Comparison of ENCODE assay signal across 19 mouse cellular contexts in the genomic region with DNA sequence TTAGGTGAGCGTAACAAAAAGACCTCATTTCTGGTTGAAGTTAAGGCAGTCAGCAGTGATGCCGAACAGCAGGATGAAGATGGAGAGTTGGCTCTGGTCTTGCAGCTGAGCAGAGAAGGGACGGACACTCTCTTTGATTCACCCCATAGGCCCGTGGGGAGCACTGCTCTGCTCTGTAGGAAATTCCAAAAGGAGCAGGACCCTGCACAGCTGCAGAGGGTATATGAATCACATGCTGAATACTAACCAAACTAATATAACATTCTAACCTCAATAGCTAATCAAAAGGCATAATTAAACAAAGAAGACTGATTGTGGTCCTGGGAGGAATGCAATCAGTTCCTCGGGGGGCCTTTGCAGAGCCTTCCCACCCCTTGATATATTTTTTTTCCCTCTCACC.
DNase-seq lines count a peak whose midpoint lies in the region; ATAC-seq and TF ChIP-seq lines count a peak whose summit lies in the region.
"Had no signal": no experiment of that assay in that cellular context is flagged by ENCODE, and none has a peak within 500 bp of the region (broad histone marks: within the 10 kb centered on the region; RNA-seq: fewer than 3 reads in every experiment).

No protein-coding gene starts in this region.

- H3K9me3 ChIP-seq in forebrain, embryonic 14.5 days (replicated peaks; ENCODE audit: control insufficient read depth, low read length) = no peaks in the 10 kb centered on the region
- H3K9me3 ChIP-seq in forebrain, embryonic 10.5 days = no peaks in the 10 kb centered on the region
- no peaks in the 10 kb centered on the region for H3K9me3 ChIP-seq in forebrain, postnatal 0 days (ENCODE audit: low read length)
- H3K9me3 ChIP-seq: embryonic facial prominence, embryonic 10.5 days; embryonic facial prominence, embryonic 12.5 days had no signal

- no peak for TF ChIP-seq POLR2A in brain, embryonic 14.5 days (IDR thresholded peaks at IDR 0.05; ENCODE audit: borderline replicate concordance, extremely low read depth, insufficient read depth, insufficient read length, poor library complexity, severe bottlenecking)

- H3K9ac ChIP-seq in forebrain, embryonic 14.5 days (ENCODE audit: low read length) = no peak overlapping the region
- no peak overlapping the region for H3K9ac ChIP-seq in forebrain, postnatal 0 days
- H3K9ac ChIP-seq: embryonic facial prominence, embryonic 12.5 days had no signal

- H3K4me2 ChIP-seq in forebrain, embryonic 14.5 days (ENCODE audit: low read length) = no peak overlapping the region
- H3K4me2 ChIP-seq in forebrain, postnatal 0 days (ENCODE audit: low read depth) = no peak overlapping the region
- H3K4me2 ChIP-seq: embryonic facial prominence, embryonic 12.5 days had no signal

- H3K4me3 ChIP-seq in forebrain, embryonic 14.5 days (ENCODE audit: low read depth, low read length) = no peak overlapping the region
- no peak overlapping the region for H3K4me3 ChIP-seq in forebrain, embryonic 10.5 days
- no peak overlapping the region for H3K4me3 ChIP-seq in forebrain, postnatal 0 days (ENCODE audit: low read depth, low read length)
- H3K4me3 ChIP-seq: embryonic facial prominence, embryonic 10.5 days; embryonic facial prominence, embryonic 12.5 days had no signal

- no peaks in the 10 kb centered on the region for H3K4me1 ChIP-seq in forebrain, embryonic 14.5 days (ENCODE audit: control insufficient read depth, insufficient read depth, low read length)
- no peaks in the 10 kb centered on the region for H3K4me1 ChIP-seq in forebrain, embryonic 10.5 days
- H3K4me1 ChIP-seq in forebrain, postnatal 0 days (ENCODE audit: insufficient read depth) = no peaks in the 10 kb centered on the region
- H3K4me1 ChIP-seq: embryonic facial prominence, embryonic 10.5 days; embryonic facial prominence, embryonic 12.5 days had no signal

- DNase-seq in forebrain, embryonic 14.5 days (ENCODE audit: low spot score) = peak; percentile 14
- DNase-seq in forebrain, embryonic 10.5 days (ENCODE audit: extremely low spot score, low spot score) = no peak
- DNase-seq in Muller cell, postnatal 12 days (ENCODE audit: inconsistent ontology term) = peak; percentile 12
- peak; percentile 33 for DNase-seq in brain, embryonic 14.5 days (ENCODE audit: low read depth)
- DNase-seq in forebrain, postnatal 0 days = no peak
- no peak for DNase-seq in thymus, postnatal 36 days
- DNase-seq: adrenal gland, adult 8-10 months; adrenal gland, postnatal 14 days; adrenal gland, postnatal 36 days; cerebellum, adult 11 months; cerebellum, adult 18-20 months; cerebellum, adult 8-10 months; cerebellum, adult 9-11 months; cerebellum, postnatal 25 days had no signal

- H3K27me3 ChIP-seq in forebrain, embryonic 14.5 days (replicated peaks; ENCODE audit: control insufficient read depth, insufficient read depth, low read length) = no peaks in the 10 kb centered on the region
- H3K27me3 ChIP-seq in forebrain, embryonic 10.5 days (ENCODE audit: poor library complexity, severe bottlenecking) = no peaks in the 10 kb centered on the region
- no peaks in the 10 kb centered on the region for H3K27me3 ChIP-seq in forebrain, postnatal 0 days (ENCODE audit: insufficient read depth, low read length)
- H3K27me3 ChIP-seq: embryonic facial prominence, embryonic 12.5 days; Patski had no signal

- no peak for TF ChIP-seq CTCF in brain, embryonic 14.5 days (IDR thresholded peaks at IDR 0.05; ENCODE audit: borderline replicate concordance, extremely low read depth, insufficient read depth, insufficient read length)
- TF ChIP-seq CTCF in forebrain, postnatal 0 days (IDR thresholded peaks at IDR 0.05; ENCODE audit: low read depth) = no peak

- no peak overlapping the region for H3K27ac ChIP-seq in forebrain, embryonic 14.5 days (ENCODE audit: low read depth, low read length)
- H3K27ac ChIP-seq in forebrain, embryonic 10.5 days = no peak overlapping the region
- no peak overlapping the region for H3K27ac ChIP-seq in forebrain, postnatal 0 days (ENCODE audit: low read depth, low read length)
- H3K27ac ChIP-seq: embryonic facial prominence, embryonic 10.5 days; embryonic facial prominence, embryonic 12.5 days had no signal

- ATAC-seq in forebrain, embryonic 14.5 days = peak; percentile 66
- peak; percentile 70 for ATAC-seq in forebrain, postnatal 0 days
- ATAC-seq in megakaryocyte, adult 5-6 weeks (ENCODE audit: poor library complexity, severe bottlenecking) = no peak
- ATAC-seq: activated CD4-positive, CD25-positive, alpha-beta regulatory T cell, adult 4 months; Patski had no signal

- 79% methylated on average over 5 of the region's 5 CpGs for WGBS in forebrain, embryonic 14.5 days
- WGBS in forebrain, embryonic 10.5 days = 91% methylated on average over 5 of the region's 5 CpGs
- WGBS in forebrain, postnatal 0 days = 73% methylated on average over 5 of the region's 5 CpGs

- no peaks in the 10 kb centered on the region for H3K36me3 ChIP-seq in forebrain, embryonic 14.5 days (ENCODE audit: control insufficient read depth, insufficient read depth, low read length)
- no peaks in the 10 kb centered on the region for H3K36me3 ChIP-seq in forebrain, embryonic 10.5 days (replicated peaks)
- H3K36me3 ChIP-seq in forebrain, postnatal 0 days (ENCODE audit: insufficient read depth) = no peaks in the 10 kb centered on the region
- H3K36me3 ChIP-seq: embryonic facial prominence, embryonic 10.5 days; embryonic facial prominence, embryonic 12.5 days had no signal

Comparison
In these comparisons a context has a peak if more than half of its experiments do, and no peak if none do; other contexts are left out.
1. DNase-seq: peak in forebrain, embryonic 14.5 days (single experiment), Muller cell, postnatal 12 days (single experiment) and brain, embryonic 14.5 days (single experiment); none in forebrain, embryonic 10.5 days (single experiment), forebrain, postnatal 0 days (single experiment) and thymus, postnatal 36 days (0 of 2).